Mouse (Mus musculus) hindbrain, embryonic 11.5 days (tissue): ENCODE data around the gene Aox3. TPM values are rescaled to one million over a fixed set of nuclear protein-coding genes. Genes with fewer than 3 reads are reported as not detected.

ENCODE experiments used
- ATAC-seq: fragments of 200-750 bp; cut with Nextera tagmentation; 2 replicates; pipeline ENCODE4 v1.8.0; 2017; ENCODE audit warnings: mild to moderate bottlenecking, moderate TSS enrichment, moderate library complexity; ENCODE audit not compliant: low FRiP score
- DNase-seq: peaks from one replicate; pipeline ENCODE4 v3.0.0-alpha.2; 2015; ENCODE audit warnings: low spot score
- H3K27ac ChIP-seq: fragments of 300-500 bp; sonication (generic); 2 replicates; pipeline ENCODE4 v1.5.1; 2014; ENCODE audit warnings: mild to moderate bottlenecking, low read depth, low read length
- H3K27me3 ChIP-seq: fragments of 300-500 bp; sonication (generic); 2 replicates; pipeline ENCODE4 v1.6.1; 2014; ENCODE audit warnings: mild to moderate bottlenecking, low read length, moderate library complexity, mixed read lengths; ENCODE audit not compliant: control insufficient read depth, insufficient read depth
- H3K36me3 ChIP-seq: fragments of 300-500 bp; sonication (generic); 2 replicates; pipeline ENCODE4 v1.6.1; 2014; ENCODE audit warnings: mild to moderate bottlenecking, low read length, moderate library complexity, mixed read lengths; ENCODE audit not compliant: control insufficient read depth, insufficient read depth
- H3K4me1 ChIP-seq: fragments of 300-500 bp; sonication (generic); replicated peaks from 2 replicates; pipeline ENCODE4 v1.6.1; 2014; ENCODE audit warnings: low read length, mixed read lengths; ENCODE audit not compliant: control insufficient read depth, insufficient read depth
- H3K4me2 ChIP-seq: fragments of 300-500 bp; sonication (generic); replicated peaks from 2 replicates; pipeline ENCODE4 v1.6.1; 2014; ENCODE audit warnings: mild to moderate bottlenecking, low read depth, low read length
- H3K4me3 ChIP-seq: fragments of 300-500 bp; sonication (generic); 2 replicates; pipeline ENCODE4 v1.5.1; 2014; ENCODE audit warnings: low read depth, low read length
- H3K9ac ChIP-seq: fragments of 300-500 bp; sonication (generic); 2 replicates; pipeline ENCODE4 v1.6.1; 2014; ENCODE audit warnings: low read depth, low read length
- H3K9me3 ChIP-seq: fragments of 300-500 bp; sonication (generic); 2 replicates; pipeline ENCODE4 v1.6.1; 2016; ENCODE audit warnings: low read length; ENCODE audit not compliant: control insufficient read depth
- WGBS: fragments of 180-500 bp; shearing (Covaris S2); extraction: QIAGEN DNeasy Blood & Tissue Kit; methylation state at CpG from one replicate; pipeline ENCODE4 v1.1.7; 2014; 5-methylcytosine and 5-hydroxymethylcytosine counted together
- polyA plus RNA-seq: library from polyadenylated mRNA; unstranded; fragments of >200 nt; fragmentation: Nextera tagmentation; extraction: Ambion mirVana; gene quantifications from 2 replicates; pipeline ENCODE4 v1.2.1, GENCODE M21; 2014

Aox3 gene
- polyA plus RNA-seq, 1 experiment from 2014 or later: not detected

GRCm38 (mm10) chr1:58074266-58074665, 38.7 kb upstream of the Aox3 start:
- H3K27me3 ChIP-seq: no peaks in the 10 kb centered on the region
- no peak overlapping the region for H3K9ac ChIP-seq
- no peaks in the 10 kb centered on the region for H3K36me3 ChIP-seq
- no peak overlapping the region for H3K4me3 ChIP-seq
- 88% methylated on average over 2 of the region's 2 CpGs for WGBS
- H3K27ac ChIP-seq: no peak overlapping the region
- no peaks in the 10 kb centered on the region for H3K4me1 ChIP-seq
- DNase-seq (no peak), ATAC-seq (no peak)
- no peak overlapping the region for H3K4me2 ChIP-seq
- no peaks in the 10 kb centered on the region for H3K9me3 ChIP-seq

GRCm38 (mm10) chr1:58077882-58078281, 35.0 kb upstream of the Aox3 start:
- H3K9ac ChIP-seq: no peak overlapping the region
- ATAC-seq: no peak
- H3K36me3 ChIP-seq: no peaks in the 10 kb centered on the region
- H3K4me2 ChIP-seq: no peak overlapping the region
- no peaks in the 10 kb centered on the region for H3K27me3 ChIP-seq
- no peaks in the 10 kb centered on the region for H3K9me3 ChIP-seq
- no peak for DNase-seq
- no peak overlapping the region for H3K4me3 ChIP-seq
- no peaks in the 10 kb centered on the region for H3K4me1 ChIP-seq
- no peak overlapping the region for H3K27ac ChIP-seq

- Histone ChIP-seq H3K4me1 (no peaks in the 10 kb centered on the region), H3K9me3 (no peaks in the 10 kb centered on the region), H3K27me3 (no peaks in the 10 kb centered on the region), H3K9ac (no peak overlapping the region), H3K4me2 (no peak overlapping the region), H3K36me3 (no peaks in the 10 kb centered on the region), H3K27ac (no peak overlapping the region), H3K4me3 (no peak overlapping the region)
- ATAC-seq (no peak), DNase-seq (no peak)
- WGBS: 94% methylated on average over 7 of the region's 7 CpGs
Observed at GRCm38 (mm10) chr1:58078390-58078789, 34.5 kb upstream of the Aox3 start.

GRCm38 (mm10) chr1:58079689-58080088, 33.2 kb upstream of the Aox3 start:
- Histone ChIP-seq H3K4me2 (no peak overlapping the region), H3K27me3 (no peaks in the 10 kb centered on the region), H3K4me3 (no peak overlapping the region), H3K4me1 (no peaks in the 10 kb centered on the region), H3K9ac (no peak overlapping the region), H3K27ac (no peak overlapping the region), H3K36me3 (no peaks in the 10 kb centered on the region), H3K9me3 (no peaks in the 10 kb centered on the region)
- ATAC-seq (no peak), DNase-seq (no peak)
- WGBS: 89% methylated on average over 5 of the region's 5 CpGs

GRCm38 (mm10) chr1:58080446-58080845, 32.5 kb upstream of the Aox3 start:
- Histone ChIP-seq H3K9ac (no peak overlapping the region), H3K9me3 (no peaks in the 10 kb centered on the region), H3K27me3 (no peaks in the 10 kb centered on the region), H3K36me3 (no peaks in the 10 kb centered on the region), H3K4me1 (no peaks in the 10 kb centered on the region), H3K4me3 (no peak overlapping the region), H3K27ac (no peak overlapping the region), H3K4me2 (no peak overlapping the region)
- ATAC-seq: no peak
- no peak for DNase-seq
- 87% methylated on average over 4 of the region's 4 CpGs for WGBS

GRCm38 (mm10) chr1:58081356-58081755, 31.6 kb upstream of the Aox3 start:
- ATAC-seq: no peak
- H3K27ac ChIP-seq: no peak overlapping the region
- H3K4me2 ChIP-seq: no peak overlapping the region
- no peak for DNase-seq
- WGBS: 90% methylated on average over 5 of the region's 5 CpGs
- no peaks in the 10 kb centered on the region for H3K27me3 ChIP-seq
- no peak overlapping the region for H3K9ac ChIP-seq
- no peaks in the 10 kb centered on the region for H3K4me1 ChIP-seq
- no peaks in the 10 kb centered on the region for H3K36me3 ChIP-seq
- H3K4me3 ChIP-seq: no peak overlapping the region
- no peaks in the 10 kb centered on the region for H3K9me3 ChIP-seq

- no peaks in the 10 kb centered on the region for H3K4me1 ChIP-seq
- no peak overlapping the region for H3K27ac ChIP-seq
- DNase-seq (no peak), ATAC-seq (no peak)
- WGBS: 70% methylated on average over 5 of the region's 5 CpGs
- no peak overlapping the region for H3K4me2 ChIP-seq
- H3K4me3 ChIP-seq: no peak overlapping the region
- H3K9ac ChIP-seq: no peak overlapping the region
- no peaks in the 10 kb centered on the region for H3K36me3 ChIP-seq
- no peaks in the 10 kb centered on the region for H3K9me3 ChIP-seq
- no peaks in the 10 kb centered on the region for H3K27me3 ChIP-seq
Observed at GRCm38 (mm10) chr1:58089316-58089715, 23.6 kb upstream of the Aox3 start.

- Histone ChIP-seq H3K4me3 (no peak overlapping the region), H3K9ac (no peak overlapping the region), H3K27ac (no peak overlapping the region), H3K4me2 (no peak overlapping the region), H3K9me3 (no peaks in the 10 kb centered on the region), H3K36me3 (no peaks in the 10 kb centered on the region), H3K4me1 (no peaks in the 10 kb centered on the region), H3K27me3 (no peaks in the 10 kb centered on the region)
- ATAC-seq (no peak), DNase-seq (no peak)
- WGBS: 90% methylated on average over 4 of the region's 4 CpGs
Observed at GRCm38 (mm10) chr1:58090191-58090590, 22.7 kb upstream of the Aox3 start.

- no peak for ATAC-seq
- no peak overlapping the region for H3K4me2 ChIP-seq
- H3K9me3 ChIP-seq: no peaks in the 10 kb centered on the region
- no peak overlapping the region for H3K4me3 ChIP-seq
- H3K27me3 ChIP-seq: no peaks in the 10 kb centered on the region
- H3K4me1 ChIP-seq: no peaks in the 10 kb centered on the region
- 86% methylated on average over 3 of the region's 3 CpGs for WGBS
- no peak overlapping the region for H3K9ac ChIP-seq
- no peak for DNase-seq
- H3K36me3 ChIP-seq: no peaks in the 10 kb centered on the region
- no peak overlapping the region for H3K27ac ChIP-seq
Observed at GRCm38 (mm10) chr1:58091213-58091612, 21.7 kb upstream of the Aox3 start.
